Mouse (Mus musculus): ENCODE results near the gene Ankrd60. TPM values are rescaled to one million over a fixed set of nuclear protein-coding genes. Genes with fewer than 3 reads are reported as not detected.

The Ankrd60 gene
- polyA plus RNA-seq, 1 experiment from 2014 or later, result not detected

- WGBS, result 54% methylated on average over 9 of the region's 9 CpGs
- no peak overlapping the region for H3K4me3 ChIP-seq (ENCODE audit: low read depth, low read length)
- H3K36me3 ChIP-seq (ENCODE audit: control insufficient read depth, insufficient read depth, low read length), result no peaks in the 10 kb centered on the region
- no peaks in the 10 kb centered on the region for H3K9me3 ChIP-seq (ENCODE audit: control insufficient read depth, low read length)
- no peak overlapping the region; the same call in 1 of the 2 replicates for H3K27ac ChIP-seq (ENCODE audit: low read depth, low read length)
- no peaks in the 10 kb centered on the region for H3K4me1 ChIP-seq (ENCODE audit: control insufficient read depth, insufficient read depth, low read length)
- H3K27me3 ChIP-seq (ENCODE audit: control insufficient read depth, insufficient read depth, low read length), result no peaks in the 10 kb centered on the region
- H3K4me2 ChIP-seq (ENCODE audit: low read depth, low read length), result no peak overlapping the region
- H3K9ac ChIP-seq (replicated peaks; ENCODE audit: low read depth, low read length), result no peak overlapping the region
- peak; percentile 35; the same call in 1 of the 2 replicates for ATAC-seq (ENCODE audit: low read depth)
Measured at GRCm38 (mm10) chr2:173564179-173564578, 14.0 kb downstream of the Ankrd60 start.

- no peak for ATAC-seq (ENCODE audit: low read depth)
- WGBS, result 74% methylated on average over 7 of the region's 7 CpGs
- H3K4me3 ChIP-seq (ENCODE audit: low read depth, low read length), result no peak overlapping the region
- H3K36me3 ChIP-seq (ENCODE audit: control insufficient read depth, insufficient read depth, low read length), result no peaks in the 10 kb centered on the region
- no peaks in the 10 kb centered on the region for H3K27me3 ChIP-seq (ENCODE audit: control insufficient read depth, insufficient read depth, low read length)
- no peak overlapping the region for H3K9ac ChIP-seq (replicated peaks; ENCODE audit: low read depth, low read length)
- no peaks in the 10 kb centered on the region for H3K9me3 ChIP-seq (ENCODE audit: control insufficient read depth, low read length)
- no peaks in the 10 kb centered on the region for H3K4me1 ChIP-seq (ENCODE audit: control insufficient read depth, insufficient read depth, low read length)
- no peak overlapping the region for H3K27ac ChIP-seq (ENCODE audit: low read depth, low read length)
- no peak overlapping the region for H3K4me2 ChIP-seq (ENCODE audit: low read depth, low read length)
Measured at GRCm38 (mm10) chr2:173563336-173563735, 14.8 kb downstream of the Ankrd60 start.

DNA sequence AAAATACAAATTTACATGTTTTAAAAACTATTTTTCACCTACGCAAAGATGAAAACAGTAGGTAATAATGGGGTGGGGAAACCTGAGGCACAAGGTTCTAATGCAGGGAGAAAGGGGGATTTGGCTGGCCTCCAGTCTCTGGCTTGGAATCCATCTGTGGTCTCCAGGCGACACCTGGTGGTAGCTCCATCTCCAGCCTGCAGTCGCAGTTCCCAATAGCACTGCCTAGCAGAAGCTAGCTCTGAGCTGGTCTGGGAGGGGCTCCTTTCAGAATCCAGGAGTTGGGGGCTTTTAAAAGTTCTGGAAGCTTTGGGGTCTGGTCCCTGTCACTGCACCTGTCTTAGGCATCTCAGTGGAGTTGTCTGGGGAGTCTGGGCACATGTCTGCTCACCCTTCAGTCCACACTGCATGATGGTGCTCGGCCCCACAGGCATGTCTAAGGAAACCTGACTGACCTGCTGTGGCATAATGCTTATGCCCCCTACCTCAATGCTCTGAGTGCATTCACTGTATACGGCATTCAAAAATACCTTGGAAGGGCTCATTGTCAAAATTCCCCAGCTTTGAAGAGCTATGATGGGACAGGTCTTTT lies 16.2 kb downstream of the Ankrd60 start:
- WGBS, result 44% methylated on average over 5 of the region's 5 CpGs
- peak; percentile 59; the same call in 1 of the 2 replicates for ATAC-seq (ENCODE audit: low read depth)

GRCm38 (mm10) chr2:173558754-173559396 lies 19.3 kb downstream of the Ankrd60 start:
- WGBS, result 80% methylated on average over 12 of the region's 12 CpGs
- H3K9me3 ChIP-seq (ENCODE audit: control insufficient read depth, low read length), result no peaks in the 10 kb centered on the region
- H3K4me2 ChIP-seq (ENCODE audit: low read depth, low read length), result no peak overlapping the region
- H3K27ac ChIP-seq (ENCODE audit: low read depth, low read length), result no peak overlapping the region
- H3K4me1 ChIP-seq (ENCODE audit: control insufficient read depth, insufficient read depth, low read length), result no peaks in the 10 kb centered on the region
- H3K4me3 ChIP-seq (ENCODE audit: low read depth, low read length), result no peak overlapping the region
- ATAC-seq (ENCODE audit: low read depth), result no peak
- no peaks in the 10 kb centered on the region for H3K27me3 ChIP-seq (ENCODE audit: control insufficient read depth, insufficient read depth, low read length)
- no peaks in the 10 kb centered on the region for H3K36me3 ChIP-seq (ENCODE audit: control insufficient read depth, insufficient read depth, low read length)
- no peak overlapping the region for H3K9ac ChIP-seq (replicated peaks; ENCODE audit: low read depth, low read length)

More for the DNA sequence above, 16.2 kb downstream of the Ankrd60 start:
- no peak overlapping the region for H3K4me3 ChIP-seq (ENCODE audit: low read depth, low read length)
- H3K27ac ChIP-seq (ENCODE audit: low read depth, low read length), result no peak overlapping the region
- no peak overlapping the region for H3K4me2 ChIP-seq (ENCODE audit: low read depth, low read length)
- no peak overlapping the region for H3K9ac ChIP-seq (replicated peaks; ENCODE audit: low read depth, low read length)
- no peaks in the 10 kb centered on the region for H3K4me1 ChIP-seq (ENCODE audit: control insufficient read depth, insufficient read depth, low read length)
- no peaks in the 10 kb centered on the region for H3K9me3 ChIP-seq (ENCODE audit: control insufficient read depth, low read length)
- no peaks in the 10 kb centered on the region for H3K27me3 ChIP-seq (ENCODE audit: control insufficient read depth, insufficient read depth, low read length)
- no peaks in the 10 kb centered on the region for H3K36me3 ChIP-seq (ENCODE audit: control insufficient read depth, insufficient read depth, low read length)

DNA sequence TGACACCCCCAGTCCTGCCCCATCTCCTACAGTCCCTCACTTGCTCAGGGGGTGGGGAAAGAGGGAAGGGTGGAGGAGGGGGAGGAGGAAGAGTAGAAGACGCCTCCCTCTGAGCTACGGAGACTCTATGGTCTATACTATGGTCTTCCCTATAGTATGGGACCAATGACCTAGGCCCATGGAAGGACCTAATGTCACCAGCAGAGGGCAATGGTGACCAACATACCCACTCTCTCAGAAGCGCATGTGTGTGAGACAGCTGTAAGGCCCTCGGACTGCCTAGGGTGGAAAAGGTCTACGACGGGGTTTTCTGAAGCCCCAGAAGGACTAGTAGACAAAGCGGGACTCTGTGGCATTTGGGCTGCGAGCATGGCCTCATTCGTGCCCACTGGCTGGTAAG lies 24.3 kb downstream of the Ankrd60 start:
- H3K27ac ChIP-seq (ENCODE audit: low read depth, low read length), result no peak overlapping the region
- no peak overlapping the region for H3K4me3 ChIP-seq (ENCODE audit: low read depth, low read length)
- H3K9ac ChIP-seq (replicated peaks; ENCODE audit: low read depth, low read length), result no peak overlapping the region
- no peaks in the 10 kb centered on the region for H3K27me3 ChIP-seq (ENCODE audit: control insufficient read depth, insufficient read depth, low read length)
- ATAC-seq (ENCODE audit: low read depth), result no peak
- H3K9me3 ChIP-seq (ENCODE audit: control insufficient read depth, low read length), result no peaks in the 10 kb centered on the region
- no peaks in the 10 kb centered on the region for H3K36me3 ChIP-seq (ENCODE audit: control insufficient read depth, insufficient read depth, low read length)
- no peak overlapping the region for H3K4me2 ChIP-seq (ENCODE audit: low read depth, low read length)
- WGBS, result 38% methylated on average over 9 of the region's 9 CpGs
- no peaks in the 10 kb centered on the region for H3K4me1 ChIP-seq (ENCODE audit: control insufficient read depth, insufficient read depth, low read length)

DNA sequence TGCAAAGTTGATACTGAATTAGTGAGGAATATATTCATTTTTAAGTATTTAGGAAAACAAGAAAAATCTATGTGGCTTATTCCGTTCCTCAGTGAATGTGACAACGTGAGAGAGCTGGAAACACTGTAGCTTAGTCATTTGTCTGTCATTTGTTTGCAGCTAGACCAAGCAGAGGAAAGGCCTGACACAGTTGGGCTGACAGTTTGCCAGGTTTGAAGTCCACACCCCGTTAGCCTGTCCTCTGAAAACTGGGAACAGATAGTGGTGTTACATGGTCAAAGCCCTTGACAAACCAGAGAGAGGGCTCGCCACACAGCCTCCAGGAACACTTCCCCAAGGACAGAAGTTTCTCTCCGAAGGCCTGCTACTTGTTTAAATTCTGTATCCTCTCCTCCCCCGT lies 27.5 kb downstream of the Ankrd60 start:
- H3K27ac ChIP-seq (ENCODE audit: low read depth, low read length), result no peak overlapping the region
- no peaks in the 10 kb centered on the region for H3K9me3 ChIP-seq (ENCODE audit: control insufficient read depth, low read length)
- WGBS, result 82% methylated on average over 6 of the region's 6 CpGs
- no peaks in the 10 kb centered on the region for H3K27me3 ChIP-seq (ENCODE audit: control insufficient read depth, insufficient read depth, low read length)
- H3K4me3 ChIP-seq (ENCODE audit: low read depth, low read length), result no peak overlapping the region
- H3K4me2 ChIP-seq (ENCODE audit: low read depth, low read length), result no peak overlapping the region
- no peaks in the 10 kb centered on the region for H3K4me1 ChIP-seq (ENCODE audit: control insufficient read depth, insufficient read depth, low read length)
- no peaks in the 10 kb centered on the region for H3K36me3 ChIP-seq (ENCODE audit: control insufficient read depth, insufficient read depth, low read length)
- ATAC-seq (ENCODE audit: low read depth), result no peak
- no peak overlapping the region for H3K9ac ChIP-seq (replicated peaks; ENCODE audit: low read depth, low read length)

GRCm38 (mm10) chr2:173549236-173549635 lies 28.9 kb downstream of the Ankrd60 start:
- Histone ChIP-seq H3K4me3 (ENCODE audit: low read depth, low read length) (no peak overlapping the region), H3K27ac (ENCODE audit: low read depth, low read length) (no peak overlapping the region), H3K36me3 (ENCODE audit: control insufficient read depth, insufficient read depth, low read length) (no peaks in the 10 kb centered on the region), H3K9me3 (ENCODE audit: control insufficient read depth, low read length) (no peaks in the 10 kb centered on the region), H3K4me2 (ENCODE audit: low read depth, low read length) (no peak overlapping the region), H3K4me1 (ENCODE audit: control insufficient read depth, insufficient read depth, low read length) (no peaks in the 10 kb centered on the region), H3K9ac (replicated peaks; ENCODE audit: low read depth, low read length) (no peak overlapping the region), H3K27me3 (ENCODE audit: control insufficient read depth, insufficient read depth, low read length) (no peaks in the 10 kb centered on the region)
- ATAC-seq (ENCODE audit: low read depth), result peak; percentile 42; the same call in 1 of the 2 replicates
- 35% methylated on average over 10 of the region's 10 CpGs for WGBS

- H3K27me3 ChIP-seq (ENCODE audit: control insufficient read depth, insufficient read depth, low read length), result no peaks in the 10 kb centered on the region
- peak; percentile 78 for ATAC-seq (ENCODE audit: low read depth)
- H3K4me3 ChIP-seq (ENCODE audit: low read depth, low read length), result no peak overlapping the region
- H3K36me3 ChIP-seq (ENCODE audit: control insufficient read depth, insufficient read depth, low read length), result no peaks in the 10 kb centered on the region
- 42% methylated on average over 15 of the region's 15 CpGs for WGBS
- H3K9ac ChIP-seq (replicated peaks; ENCODE audit: low read depth, low read length), result no peak overlapping the region
- no peak overlapping the region for H3K4me2 ChIP-seq (ENCODE audit: low read depth, low read length)
- no peak overlapping the region for H3K27ac ChIP-seq (ENCODE audit: low read depth, low read length)
- H3K9me3 ChIP-seq (ENCODE audit: control insufficient read depth, low read length), result no peaks in the 10 kb centered on the region
- no peaks in the 10 kb centered on the region for H3K4me1 ChIP-seq (ENCODE audit: control insufficient read depth, insufficient read depth, low read length)
Measured at GRCm38 (mm10) chr2:173545992-173546703, 32.0 kb downstream of the Ankrd60 start.

- Histone ChIP-seq H3K27ac (ENCODE audit: low read depth, low read length) (no peak overlapping the region), H3K4me2 (ENCODE audit: low read depth, low read length) (no peak overlapping the region), H3K27me3 (ENCODE audit: control insufficient read depth, insufficient read depth, low read length) (no peaks in the 10 kb centered on the region), H3K9me3 (ENCODE audit: control insufficient read depth, low read length) (no peaks in the 10 kb centered on the region), H3K4me1 (ENCODE audit: control insufficient read depth, insufficient read depth, low read length) (no peaks in the 10 kb centered on the region), H3K9ac (replicated peaks; ENCODE audit: low read depth, low read length) (no peak overlapping the region), H3K4me3 (ENCODE audit: low read depth, low read length) (no peak overlapping the region), H3K36me3 (ENCODE audit: control insufficient read depth, insufficient read depth, low read length) (no peaks in the 10 kb centered on the region)
- WGBS, result 78% methylated on average over 4 of the region's 4 CpGs
- no peak for ATAC-seq (ENCODE audit: low read depth)
Measured at GRCm38 (mm10) chr2:173542716-173543115, 35.4 kb downstream of the Ankrd60 start.

Data from neural tube, embryonic 14.5 days (tissue).